Mouse (Mus musculus) erythroblast, adult 5-6 weeks (primary cell): ENCODE measurements at regions not wholly inside any gene's neighbourhood (a gene's known extent, or its start where the extent isn't known, plus 50 kb on each side); places are given as distances from the start of the nearest gene placed in this dataset.
"Not testable (repeated sequence)": the region's sequence is repeated elsewhere in the genome, so short reads cannot be mapped to it uniquely, and the experiment has no call there.

Experiments
- ATAC-seq: replicated peaks from 2 replicates; pipeline ENCODE4 v1.8.0; 2016; ENCODE audit warnings: moderate number of reproducible peaks, mild to moderate bottlenecking, moderate TSS enrichment, inconsistent platforms; ENCODE audit not compliant: poor library complexity, low FRiP score, severe bottlenecking

DNA sequence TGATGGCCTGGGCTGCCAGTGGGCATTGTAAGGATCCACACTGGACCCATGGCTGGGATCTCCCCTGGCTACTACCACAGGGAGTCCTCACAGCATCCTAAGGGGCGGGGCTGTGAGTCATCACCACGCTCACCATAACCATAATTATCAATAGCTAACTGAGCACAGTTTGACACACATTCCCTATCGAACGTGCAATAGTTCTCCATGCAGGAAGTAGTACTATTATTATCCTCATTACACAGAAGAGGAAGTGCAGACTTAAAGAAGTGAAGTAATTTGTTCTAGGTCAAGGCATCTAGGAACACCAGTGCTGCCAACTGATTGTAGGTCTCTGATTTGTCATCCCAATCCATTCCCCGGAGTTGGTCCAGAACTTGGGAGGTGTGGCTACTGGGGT is 84.1 kb upstream of the Trim2 start:
- no peak for ATAC-seq

DNA sequence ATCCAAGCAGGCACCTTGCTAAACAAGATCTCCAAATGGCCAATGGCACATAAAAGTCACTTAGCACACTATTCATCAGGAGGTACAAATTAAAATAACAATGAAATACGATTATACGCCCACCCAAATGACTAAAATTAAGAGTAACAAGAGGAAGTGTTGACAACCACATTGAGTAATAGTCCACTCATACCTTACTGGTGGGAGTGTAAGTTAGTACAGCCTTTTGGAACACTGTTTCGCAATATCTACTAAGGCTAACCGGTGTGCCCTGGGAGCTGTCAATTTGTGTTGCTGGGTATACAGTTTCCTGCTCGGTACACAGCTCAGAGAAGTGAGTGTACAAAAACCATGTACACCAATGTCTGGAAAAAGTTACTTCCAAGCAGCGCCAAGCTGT is 81.8 kb upstream of the Trim2 start:
- ATAC-seq, result no peak

DNA sequence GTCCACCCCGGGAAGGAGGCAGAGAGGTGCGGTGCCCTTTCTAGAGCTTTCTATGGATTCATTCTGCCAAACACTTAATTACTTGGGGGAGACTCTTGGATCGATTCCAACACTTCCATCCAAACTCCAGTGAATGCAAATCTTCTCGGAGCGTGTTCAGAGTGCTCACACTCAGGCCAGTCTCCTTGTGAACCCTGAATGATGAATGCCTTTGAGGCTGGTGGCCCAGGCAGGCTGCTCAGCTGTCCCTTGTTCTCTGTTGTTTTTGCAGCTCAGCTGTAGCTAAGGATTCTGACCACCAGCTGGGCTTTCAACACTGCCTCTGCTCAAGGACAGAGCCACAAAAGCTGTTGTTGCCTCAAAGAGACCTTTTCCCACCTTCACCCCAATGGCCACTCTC is 79.0 kb upstream of the Trim2 start:
- ATAC-seq, result no peak

DNA sequence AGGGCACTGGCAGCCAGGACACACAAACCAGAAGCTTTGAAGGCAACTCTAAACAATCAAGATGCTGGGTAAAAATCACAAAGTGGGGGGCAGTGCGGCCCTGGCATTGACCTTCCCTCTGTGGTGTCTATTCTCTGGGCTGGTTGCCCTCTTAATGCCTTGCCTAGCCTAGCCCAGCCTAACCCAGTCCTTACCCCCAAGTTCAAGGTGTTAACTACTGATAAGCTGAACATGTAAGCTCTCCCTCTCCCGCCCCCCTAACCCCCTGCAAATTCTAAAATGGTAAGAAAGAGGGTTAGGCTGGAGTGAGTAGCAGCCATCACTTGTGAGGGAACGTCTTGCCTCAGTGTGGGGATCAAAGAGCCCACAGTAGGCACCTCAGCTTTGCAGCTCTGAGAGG is 76.9 kb upstream of the Trim2 start:
- peak; percentile 93 for ATAC-seq

DNA sequence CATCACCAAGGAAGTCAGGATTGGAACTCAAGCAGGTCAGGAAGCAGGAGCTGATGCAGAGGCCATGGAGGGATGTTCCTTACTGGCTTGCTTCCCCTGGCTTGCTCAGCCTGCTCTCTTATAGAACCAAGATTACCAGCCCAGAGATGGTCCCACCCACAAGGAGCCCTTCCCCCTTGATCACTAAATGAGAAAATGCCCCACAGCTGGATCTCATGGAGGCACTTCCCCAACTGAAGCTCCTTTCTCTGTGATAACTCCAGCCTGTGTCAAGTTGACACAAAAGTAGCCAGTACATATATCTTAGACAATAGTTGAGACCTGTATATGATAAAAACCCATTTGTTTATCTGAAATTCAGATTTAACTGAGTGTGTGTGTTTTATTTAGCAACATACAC is 76.4 kb upstream of the Trim2 start:
- not testable (repeated sequence) for ATAC-seq

DNA sequence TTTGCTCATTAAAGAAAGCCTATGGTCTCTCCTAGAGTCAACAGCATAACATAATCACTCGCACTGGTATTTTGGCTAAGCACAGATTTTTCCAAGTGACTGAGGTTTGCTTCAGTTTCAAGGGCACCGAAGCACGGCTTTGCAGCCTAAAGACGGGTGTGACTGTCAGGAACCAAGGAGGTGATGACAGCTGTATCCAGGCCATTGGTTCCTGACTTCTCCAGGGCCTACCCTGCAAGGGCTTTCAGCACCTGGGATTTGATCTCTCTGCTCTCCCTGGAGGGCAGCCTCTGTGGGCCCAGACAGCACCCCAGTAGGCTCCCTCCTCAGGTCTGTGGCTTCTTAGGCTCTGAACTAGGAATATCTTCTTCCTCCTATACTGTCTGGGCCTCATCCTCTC is 75.3 kb upstream of the Trim2 start:
- ATAC-seq, result no peak

DNA sequence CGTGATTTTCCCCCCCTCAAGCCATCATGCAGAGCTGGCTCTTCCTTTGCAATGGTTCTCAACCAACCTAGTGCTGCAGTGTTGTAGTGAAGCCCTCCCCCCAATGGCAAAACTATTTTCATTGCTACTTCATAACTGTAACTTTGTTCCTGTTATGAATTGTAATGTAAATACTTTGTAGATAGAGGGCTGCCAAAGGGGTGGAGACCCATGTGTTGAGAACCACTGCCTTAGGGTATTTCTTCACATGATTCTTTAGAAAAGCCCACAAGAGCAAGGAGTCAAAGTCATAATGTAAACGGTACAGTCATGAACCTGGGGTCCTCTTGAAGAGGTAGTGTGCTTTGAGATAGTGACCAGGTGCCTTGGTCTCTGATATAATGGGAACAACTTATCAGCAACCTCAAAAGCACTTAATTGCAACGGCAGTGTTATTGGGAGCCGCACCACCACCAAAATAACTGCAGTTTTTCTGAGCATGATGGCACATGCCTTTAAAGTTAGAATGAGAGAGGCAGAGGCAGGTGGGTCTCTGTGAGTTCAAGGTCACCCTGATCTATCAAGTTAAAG is 72.4 kb upstream of the Trim2 start:
- ATAC-seq, result no peak

DNA sequence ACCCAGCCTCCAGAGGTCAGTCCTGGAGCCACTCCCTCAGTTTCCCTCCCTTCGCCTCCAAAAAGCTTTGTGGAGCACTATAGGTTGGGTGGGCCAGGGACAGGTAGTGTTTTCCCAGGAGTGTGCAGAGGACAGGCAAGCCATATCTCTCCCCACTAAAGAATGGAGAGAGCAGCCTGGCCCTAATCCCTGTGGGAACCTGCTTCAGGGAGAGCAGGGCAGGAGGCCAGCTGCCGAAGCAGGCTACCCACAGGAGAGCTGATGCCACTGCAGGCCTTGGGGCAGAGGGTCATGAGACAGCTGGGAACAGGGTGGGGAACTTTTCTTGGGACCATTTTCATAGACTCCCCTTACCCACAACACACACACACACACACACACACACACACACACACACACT is 69.8 kb upstream of the Trim2 start:
- ATAC-seq, result no peak

DNA sequence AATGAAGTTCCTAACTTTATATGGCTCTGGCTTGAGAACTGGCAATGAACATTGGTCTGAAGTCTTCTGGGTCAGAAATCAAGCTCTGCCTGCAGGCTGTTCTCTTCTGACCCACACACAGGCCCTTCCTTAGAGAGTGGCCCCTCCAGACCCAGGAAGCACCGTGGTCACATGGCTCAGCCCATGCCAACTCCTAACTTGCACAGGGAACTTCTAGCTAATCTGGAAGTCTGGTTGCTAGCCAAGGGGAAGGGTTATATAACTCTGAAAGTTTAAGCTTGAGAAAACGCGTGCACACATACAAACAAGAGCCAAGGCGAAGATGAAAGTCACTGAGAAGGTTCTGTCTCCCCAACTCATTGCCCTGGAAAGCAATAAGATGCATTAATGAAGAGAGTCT is 69.2 kb upstream of the Trim2 start:
- no peak for ATAC-seq

DNA sequence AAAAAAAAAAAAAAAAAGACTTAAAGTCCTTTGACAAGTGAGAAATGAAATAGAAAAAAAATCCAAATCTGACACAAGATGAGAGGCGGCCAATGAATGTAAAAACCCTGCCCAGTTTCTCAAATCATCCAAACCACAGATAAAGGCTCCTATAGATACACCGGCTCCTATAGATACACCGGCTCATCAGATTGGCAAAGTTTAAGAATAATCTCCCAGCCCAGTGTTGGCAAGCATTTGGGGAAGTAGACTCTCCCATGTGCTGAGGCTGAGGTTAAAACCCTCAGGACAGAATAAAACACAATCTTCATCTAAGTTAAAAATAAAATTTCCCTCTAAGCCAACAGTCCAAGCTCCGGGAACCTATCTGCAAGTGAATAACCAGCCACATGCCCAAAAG is 65.2 kb upstream of the Trim2 start:
- no peak for ATAC-seq

DNA sequence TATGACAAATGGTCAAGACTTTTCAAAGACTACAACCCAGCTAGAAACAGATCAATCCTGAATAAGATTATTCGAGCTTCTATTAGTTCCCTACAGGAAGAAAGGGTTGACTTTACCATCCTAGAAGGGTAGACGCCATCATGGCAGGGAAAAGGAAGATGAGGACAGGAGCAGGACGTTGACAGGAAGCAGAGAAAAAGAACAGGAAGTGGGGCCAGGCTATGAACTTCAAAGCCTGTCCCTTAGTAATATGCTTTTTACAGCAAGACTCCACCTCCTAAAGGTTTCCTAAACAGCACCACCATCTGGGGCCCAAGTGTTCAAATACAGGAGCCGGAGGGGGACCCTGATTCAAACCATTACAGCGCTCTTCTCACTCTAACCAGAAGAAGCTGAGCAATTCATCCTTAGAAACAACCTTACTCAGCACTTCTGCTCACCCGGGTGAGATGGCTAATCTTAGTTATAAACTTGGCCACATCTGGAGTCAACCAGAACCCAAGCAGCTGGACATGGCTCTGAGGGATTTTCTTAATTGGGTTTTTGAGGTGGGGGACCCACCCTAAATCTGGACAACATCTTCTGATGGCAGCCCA is 60.6 kb upstream of the Trim2 start:
- no peak for ATAC-seq

DNA sequence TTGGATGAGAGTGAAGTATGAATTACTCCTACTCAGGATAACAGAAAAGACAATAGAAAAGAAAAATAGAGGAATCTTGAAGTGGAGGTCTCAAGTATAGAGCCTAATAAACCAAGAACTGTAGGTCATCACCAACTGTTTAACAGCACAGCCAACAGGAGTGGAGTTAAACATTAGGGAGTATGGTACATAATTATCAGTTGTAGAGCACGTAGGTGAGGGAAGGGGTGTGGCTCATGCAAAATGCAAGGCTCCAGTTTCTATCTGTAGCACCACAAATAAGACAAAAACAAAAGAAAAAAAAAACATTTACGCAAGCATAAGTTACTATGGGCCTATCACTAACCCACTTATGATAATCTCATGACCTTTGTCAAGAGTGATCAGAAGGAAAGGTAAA is 52.0 kb upstream of the Trim2 start:
- ATAC-seq, result no peak

DNA sequence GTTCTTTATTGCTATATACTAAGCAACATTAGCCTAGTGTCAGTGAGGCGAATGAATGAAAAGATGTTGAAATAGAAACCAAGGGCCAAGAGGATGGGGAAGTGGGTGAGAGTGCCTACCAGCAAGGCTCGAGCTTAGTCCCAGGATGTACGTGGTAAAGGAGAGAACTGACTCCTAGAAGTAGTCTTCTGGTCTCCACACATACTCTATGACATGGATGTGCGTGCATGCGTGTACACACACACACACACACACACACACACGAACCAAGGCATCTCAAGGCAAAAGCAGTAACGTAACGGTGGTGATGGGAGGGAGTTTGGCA is 50.0 kb upstream of the Trim2 start:
- no peak for ATAC-seq
